Mouse (Mus musculus): ENCODE data around the gene Ergic1. TPM values are rescaled to one million over a fixed set of nuclear protein-coding genes. Genes with fewer than 3 reads are reported as not detected.

Gene Ergic1
- polyA plus RNA-seq, 1 experiment from 2014 or later, result 91.2 TPM

DNA sequence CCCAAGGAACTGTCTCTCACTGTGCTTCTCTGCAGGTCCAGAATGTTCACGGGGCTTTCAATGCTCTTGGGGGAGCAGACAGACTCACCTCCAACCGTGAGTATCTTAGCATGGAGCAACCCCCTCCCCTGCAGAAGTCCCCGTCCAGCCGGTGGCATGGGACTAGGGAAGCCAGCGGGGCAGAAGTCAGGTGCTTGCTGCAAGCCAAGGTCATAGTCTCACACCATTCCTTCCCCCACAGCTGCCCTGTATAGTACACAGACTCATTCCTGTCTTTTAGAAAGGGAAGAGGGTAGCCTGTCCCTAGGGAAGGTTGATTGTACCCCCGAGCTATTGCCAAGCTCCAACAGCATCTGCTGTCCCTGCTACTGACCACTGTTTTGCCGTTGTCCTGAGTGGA is 74.7 kb downstream of the Ergic1 start:
- no peak overlapping the region for H3K9ac ChIP-seq (ENCODE audit: low read depth, low read length)
- no peak overlapping the region for H3K4me2 ChIP-seq (ENCODE audit: low read depth, low read length)
- no peak overlapping the region for H3K27ac ChIP-seq (ENCODE audit: low read length)
- no peaks in the 10 kb centered on the region for H3K9me3 ChIP-seq (ENCODE audit: control insufficient read depth, low read length)
- ATAC-seq, result no peak
- H3K36me3 ChIP-seq (ENCODE audit: control insufficient read depth, insufficient read depth, low read length), result peaks cover 4% of the 10 kb centered on the region
- no peaks in the 10 kb centered on the region for H3K4me1 ChIP-seq (ENCODE audit: control insufficient read depth, insufficient read depth, low read length)
- no peaks in the 10 kb centered on the region for H3K27me3 ChIP-seq (replicated peaks; ENCODE audit: control insufficient read depth, insufficient read depth, low read length)
- WGBS, result 83% methylated on average over 7 of the region's 7 CpGs
- no peak overlapping the region for H3K4me3 ChIP-seq (ENCODE audit: low read length)

DNA sequence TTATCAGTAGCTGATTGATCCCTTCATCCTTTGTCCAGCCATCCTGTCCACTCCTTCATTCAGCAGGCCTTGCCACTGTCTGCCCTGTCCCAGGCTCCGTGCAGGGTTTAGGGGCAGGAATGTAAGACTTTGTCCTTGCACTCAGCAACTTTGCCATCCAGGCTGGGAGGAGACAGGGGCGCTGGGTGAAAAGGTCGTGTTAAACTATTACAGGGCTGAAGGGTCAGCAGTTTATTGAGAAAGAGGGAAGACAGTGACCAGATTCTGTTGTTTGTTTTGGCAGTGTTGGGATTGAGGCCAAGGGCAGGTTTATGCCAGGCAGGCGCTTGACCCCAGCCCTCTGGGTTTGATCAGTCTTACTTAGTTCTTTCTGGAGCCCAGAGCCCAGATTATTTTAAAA is 76.6 kb downstream of the Ergic1 start:
- H3K27ac ChIP-seq (ENCODE audit: low read length), result no peak overlapping the region
- H3K4me1 ChIP-seq (ENCODE audit: control insufficient read depth, insufficient read depth, low read length), result no peaks in the 10 kb centered on the region
- WGBS, result 37% methylated on average over 4 of the region's 4 CpGs
- peak overlapping the region; percentile 16; the same call in 1 of the 2 replicates for H3K9ac ChIP-seq (ENCODE audit: low read depth, low read length)
- peaks cover 12% of the 10 kb centered on the region for H3K36me3 ChIP-seq (ENCODE audit: control insufficient read depth, insufficient read depth, low read length)
- H3K4me3 ChIP-seq (ENCODE audit: low read length), result no peak overlapping the region
- no peaks in the 10 kb centered on the region for H3K27me3 ChIP-seq (replicated peaks; ENCODE audit: control insufficient read depth, insufficient read depth, low read length)
- no peak for ATAC-seq
- H3K4me2 ChIP-seq (ENCODE audit: low read depth, low read length), result no peak overlapping the region
- no peaks in the 10 kb centered on the region for H3K9me3 ChIP-seq (ENCODE audit: control insufficient read depth, low read length)

DNA sequence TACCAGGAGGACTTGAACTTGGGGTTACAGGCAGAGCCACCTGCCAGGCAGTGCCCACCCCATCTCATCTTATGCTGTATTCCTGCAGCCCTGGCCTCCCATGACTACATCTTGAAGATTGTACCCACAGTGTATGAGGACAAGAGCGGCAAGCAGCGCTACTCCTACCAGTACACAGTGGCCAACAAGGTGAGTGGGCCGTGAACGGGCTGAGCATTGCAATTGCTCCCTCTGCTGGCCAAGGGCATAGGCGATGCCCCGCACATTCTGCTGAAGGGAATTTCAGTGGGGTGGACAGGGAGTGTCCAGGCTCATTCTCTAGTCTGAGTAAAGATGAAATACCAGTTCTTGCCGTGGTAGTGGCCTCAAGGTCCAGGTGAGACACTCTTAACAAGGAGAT is 77.4 kb downstream of the Ergic1 start:
- WGBS, result 18% methylated on average over 7 of the region's 7 CpGs
- Histone ChIP-seq H3K4me1 (ENCODE audit: control insufficient read depth, insufficient read depth, low read length) (no peaks in the 10 kb centered on the region), H3K4me2 (ENCODE audit: low read depth, low read length) (no peak overlapping the region), H3K9ac (ENCODE audit: low read depth, low read length) (no peak overlapping the region), H3K27me3 (replicated peaks; ENCODE audit: control insufficient read depth, insufficient read depth, low read length) (no peaks in the 10 kb centered on the region), H3K27ac (ENCODE audit: low read length) (no peak overlapping the region), H3K36me3 (ENCODE audit: control insufficient read depth, insufficient read depth, low read length) (peaks cover 17% of the 10 kb centered on the region), H3K4me3 (ENCODE audit: low read length) (no peak overlapping the region), H3K9me3 (ENCODE audit: control insufficient read depth, low read length) (no peaks in the 10 kb centered on the region)
- ATAC-seq, result peak; percentile 78

DNA sequence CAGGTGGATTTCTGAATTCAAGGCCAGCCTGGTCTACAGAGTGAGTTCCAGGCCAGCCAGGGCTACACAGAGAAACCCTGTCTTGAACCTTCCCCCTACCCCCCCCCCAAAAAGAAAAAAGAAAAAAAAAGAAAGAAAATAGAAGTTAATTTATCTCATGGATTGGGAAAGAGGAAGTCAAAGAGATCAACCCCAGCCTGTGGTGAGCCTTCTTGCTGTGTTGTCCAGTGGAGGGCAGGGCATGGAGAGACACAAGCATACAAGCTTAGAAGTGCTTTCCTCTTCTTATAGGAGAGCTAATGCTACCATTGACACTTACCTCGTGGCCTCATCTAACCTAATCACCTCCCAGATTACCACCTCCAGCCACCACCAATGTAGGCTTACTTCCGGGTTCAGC is 78.5 kb downstream of the Ergic1 start:
- Histone ChIP-seq H3K4me2 (ENCODE audit: low read depth, low read length) (no peak overlapping the region), H3K4me1 (ENCODE audit: control insufficient read depth, insufficient read depth, low read length) (no peaks in the 10 kb centered on the region), H3K27me3 (replicated peaks; ENCODE audit: control insufficient read depth, insufficient read depth, low read length) (no peaks in the 10 kb centered on the region), H3K9ac (ENCODE audit: low read depth, low read length) (no peak overlapping the region), H3K36me3 (ENCODE audit: control insufficient read depth, insufficient read depth, low read length) (peaks cover 20% of the 10 kb centered on the region), H3K4me3 (ENCODE audit: low read length) (no peak overlapping the region), H3K27ac (ENCODE audit: low read length) (no peak overlapping the region), H3K9me3 (ENCODE audit: control insufficient read depth, low read length) (no peaks in the 10 kb centered on the region)
- no peak for ATAC-seq
- 88% methylated on average over 2 of the region's 2 CpGs for WGBS

DNA sequence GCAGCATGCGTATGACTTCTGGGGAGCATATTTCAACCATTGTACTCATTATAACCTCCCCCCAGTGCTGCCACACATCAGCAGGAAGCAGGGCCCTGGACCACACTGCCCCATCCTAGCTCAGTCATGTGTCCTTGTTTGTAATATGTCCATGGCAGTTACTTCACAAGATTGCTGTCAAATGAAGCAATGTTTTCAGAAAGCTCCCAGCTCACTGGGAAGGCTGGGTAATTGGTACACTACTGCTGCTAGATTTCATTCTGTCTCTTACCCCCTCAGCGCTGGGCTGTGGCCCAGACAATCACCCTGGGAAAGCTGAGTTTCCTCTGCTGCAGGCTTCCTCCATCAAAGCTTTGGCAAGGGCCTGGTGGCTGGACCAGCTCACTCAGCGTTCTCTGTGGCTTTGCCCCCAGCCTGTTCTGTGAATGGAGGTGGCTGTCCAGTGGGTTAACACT is 79.0 kb downstream of the Ergic1 start:
- no peak overlapping the region for H3K9ac ChIP-seq (ENCODE audit: low read depth, low read length)
- WGBS, result 93% methylated on average over 3 of the region's 3 CpGs
- no peak for ATAC-seq
- no peak overlapping the region for H3K4me3 ChIP-seq (ENCODE audit: low read length)
- no peaks in the 10 kb centered on the region for H3K9me3 ChIP-seq (ENCODE audit: control insufficient read depth, low read length)
- no peak overlapping the region for H3K27ac ChIP-seq (ENCODE audit: low read length)
- H3K27me3 ChIP-seq (replicated peaks; ENCODE audit: control insufficient read depth, insufficient read depth, low read length), result no peaks in the 10 kb centered on the region
- H3K4me2 ChIP-seq (ENCODE audit: low read depth, low read length), result no peak overlapping the region
- H3K4me1 ChIP-seq (ENCODE audit: control insufficient read depth, insufficient read depth, low read length), result no peaks in the 10 kb centered on the region
- peaks cover 20% of the 10 kb centered on the region for H3K36me3 ChIP-seq (ENCODE audit: control insufficient read depth, insufficient read depth, low read length)

- no peak overlapping the region for H3K4me2 ChIP-seq (ENCODE audit: low read depth, low read length)
- ATAC-seq, result no peak
- 0 out of 2 replicates have a peak, but pooled peaks cover 5% of the 10 kb centered on the region for H3K4me1 ChIP-seq (ENCODE audit: control insufficient read depth, insufficient read depth, low read length)
- no peak overlapping the region for H3K27ac ChIP-seq (ENCODE audit: low read length)
- no peak overlapping the region for H3K9ac ChIP-seq (ENCODE audit: low read depth, low read length)
- H3K4me3 ChIP-seq (ENCODE audit: low read length), result no peak overlapping the region
- no peaks in the 10 kb centered on the region for H3K27me3 ChIP-seq (replicated peaks; ENCODE audit: control insufficient read depth, insufficient read depth, low read length)
- WGBS, result 95% methylated on average over 8 of the region's 8 CpGs
- H3K9me3 ChIP-seq (ENCODE audit: control insufficient read depth, low read length), result no peaks in the 10 kb centered on the region
- peaks cover 20% of the 10 kb centered on the region for H3K36me3 ChIP-seq (ENCODE audit: control insufficient read depth, insufficient read depth, low read length)
Measured at GRCm38 (mm10) chr17:26643456-26643855, 82.2 kb downstream of the Ergic1 start.

GRCm38 (mm10) chr17:26643993-26644392 is 82.7 kb downstream of the Ergic1 start:
- peaks cover 20% of the 10 kb centered on the region for H3K36me3 ChIP-seq (ENCODE audit: control insufficient read depth, insufficient read depth, low read length)

GRCm38 (mm10) chr17:26644509-26645410 is 83.5 kb downstream of the Ergic1 start:
- H3K4me3 ChIP-seq (ENCODE audit: low read length), result no peak overlapping the region
- ATAC-seq, result 0 out of 2 replicates have a peak, but pooled peaks have one; percentile 26
- no peak overlapping the region for H3K27ac ChIP-seq (ENCODE audit: low read length)
- H3K4me2 ChIP-seq (ENCODE audit: low read depth, low read length), result no peak overlapping the region
- H3K4me1 ChIP-seq (ENCODE audit: control insufficient read depth, insufficient read depth, low read length), result 0 out of 2 replicates have a peak, but pooled peaks cover 5% of the 10 kb centered on the region
- no peaks in the 10 kb centered on the region for H3K27me3 ChIP-seq (replicated peaks; ENCODE audit: control insufficient read depth, insufficient read depth, low read length)
- no peak overlapping the region for H3K9ac ChIP-seq (ENCODE audit: low read depth, low read length)
- H3K9me3 ChIP-seq (ENCODE audit: control insufficient read depth, low read length), result no peaks in the 10 kb centered on the region
- peaks cover 20% of the 10 kb centered on the region for H3K36me3 ChIP-seq (ENCODE audit: control insufficient read depth, insufficient read depth, low read length)
- 72% methylated on average over 9 of the region's 9 CpGs for WGBS

More at GRCm38 (mm10) chr17:26643993-26644392, 82.7 kb downstream of the Ergic1 start:
- 95% methylated on average over 2 of the region's 2 CpGs for WGBS
- Histone ChIP-seq H3K4me1 (ENCODE audit: control insufficient read depth, insufficient read depth, low read length) (0 out of 2 replicates have a peak, but pooled peaks cover 5% of the 10 kb centered on the region), H3K9ac (ENCODE audit: low read depth, low read length) (no peak overlapping the region), H3K4me2 (ENCODE audit: low read depth, low read length) (no peak overlapping the region), H3K27me3 (replicated peaks; ENCODE audit: control insufficient read depth, insufficient read depth, low read length) (no peaks in the 10 kb centered on the region), H3K9me3 (ENCODE audit: control insufficient read depth, low read length) (no peaks in the 10 kb centered on the region), H3K4me3 (ENCODE audit: low read length) (no peak overlapping the region), H3K27ac (ENCODE audit: low read length) (no peak overlapping the region)
- ATAC-seq, result no peak

DNA sequence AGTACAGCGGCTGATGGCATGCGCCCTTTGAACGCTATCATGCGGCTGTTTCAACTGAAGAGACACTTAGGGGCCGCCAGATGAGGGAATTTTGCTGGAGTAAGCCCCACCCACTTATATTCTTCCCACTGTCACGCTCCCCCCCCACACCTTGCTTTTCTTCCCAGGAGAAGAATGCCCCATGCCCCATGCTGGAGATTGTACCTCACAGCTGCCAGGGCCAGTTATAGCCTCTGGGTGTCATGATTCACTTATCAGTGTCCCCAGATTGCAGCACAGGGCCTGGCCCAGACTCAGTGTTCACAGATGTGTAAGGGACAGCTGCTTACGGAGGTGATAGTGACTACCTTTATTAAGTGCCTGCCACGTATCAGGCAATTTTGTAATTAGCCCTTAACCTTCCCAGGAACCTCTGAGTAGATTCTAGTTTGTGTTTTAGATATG is 84.1 kb downstream of the Ergic1 start:
- H3K9ac ChIP-seq (ENCODE audit: low read depth, low read length), result no peak overlapping the region
- H3K27me3 ChIP-seq (replicated peaks; ENCODE audit: control insufficient read depth, insufficient read depth, low read length), result no peaks in the 10 kb centered on the region
- ATAC-seq, result no peak
- WGBS, result 84% methylated on average over 8 of the region's 8 CpGs
- peaks cover 20% of the 10 kb centered on the region for H3K36me3 ChIP-seq (ENCODE audit: control insufficient read depth, insufficient read depth, low read length)
- H3K4me1 ChIP-seq (ENCODE audit: control insufficient read depth, insufficient read depth, low read length), result 0 out of 2 replicates have a peak, but pooled peaks cover 5% of the 10 kb centered on the region
- H3K4me3 ChIP-seq (ENCODE audit: low read length), result no peak overlapping the region
- no peaks in the 10 kb centered on the region for H3K9me3 ChIP-seq (ENCODE audit: control insufficient read depth, low read length)
- H3K27ac ChIP-seq (ENCODE audit: low read length), result no peak overlapping the region
- no peak overlapping the region for H3K4me2 ChIP-seq (ENCODE audit: low read depth, low read length)

Measured in intestine, embryonic 16.5 days (tissue).